Mouse (Mus musculus): ENCODE measurements around the gene Ccni. TPM values are rescaled to one million over a fixed set of nuclear protein-coding genes. Genes with fewer than 3 reads are reported as not detected.

Gene Ccni
- polyA plus RNA-seq, 1 experiment from 2014 or later, result 161 TPM

DNA sequence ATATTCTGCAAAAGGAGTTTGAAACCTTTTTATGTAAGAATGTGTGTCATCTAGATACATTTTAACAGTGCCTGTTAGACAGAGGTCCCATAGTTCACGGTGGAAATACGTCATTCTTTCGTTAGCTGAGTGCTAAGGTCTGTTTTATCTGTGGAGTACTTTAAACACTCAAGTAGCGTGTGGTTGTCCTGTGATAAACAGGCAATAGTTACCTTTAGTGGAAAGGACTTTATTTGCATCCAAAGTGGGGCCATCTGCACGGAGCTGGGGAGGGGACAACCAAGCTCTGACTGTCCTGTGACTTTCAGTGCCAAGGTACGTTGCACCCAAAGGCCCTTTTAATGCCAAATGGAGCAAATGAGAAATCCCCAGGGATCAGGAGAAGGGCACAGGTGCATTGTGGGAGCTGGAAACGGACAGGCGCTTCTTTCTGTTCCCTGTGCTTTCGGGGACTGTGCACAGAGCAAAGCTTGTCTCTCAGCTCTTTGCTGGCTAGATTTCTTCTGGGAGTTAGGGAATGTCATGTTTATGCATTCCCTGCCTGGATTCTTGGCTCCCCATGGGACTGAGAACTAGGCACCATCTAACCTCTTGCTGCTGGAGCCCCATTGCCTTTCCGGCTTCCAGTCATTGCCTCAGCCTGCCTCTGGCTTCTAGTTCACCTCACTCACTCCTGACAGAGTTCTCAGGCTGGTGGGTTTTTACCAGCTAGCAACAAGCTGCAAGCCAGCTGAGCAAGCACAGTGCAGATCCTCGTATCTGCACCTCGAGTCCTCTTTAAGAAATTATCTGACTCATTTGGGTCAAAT lies 56.1 kb downstream of the Ccni start:
- ATAC-seq (ENCODE audit: low FRiP score), result no peak
- H3K4me2 ChIP-seq (replicated peaks), result no peak overlapping the region
- H3K27me3 ChIP-seq, result no peaks in the 10 kb centered on the region
- no peak overlapping the region for H3K27ac ChIP-seq
- H3K36me3 ChIP-seq, result peaks cover 33% of the 10 kb centered on the region
- WGBS, result 80% methylated on average over 12 of the region's 12 CpGs
- H3K9me3 ChIP-seq (replicated peaks), result no peaks in the 10 kb centered on the region
- no peak overlapping the region for H3K4me3 ChIP-seq
- peaks cover 25% of the 10 kb centered on the region for H3K4me1 ChIP-seq
- no peak overlapping the region for H3K9ac ChIP-seq

GRCm38 (mm10) chr5:93145504-93145903 lies 60.8 kb downstream of the Ccni start:
- peaks cover 54% of the 10 kb centered on the region for H3K36me3 ChIP-seq
- H3K9ac ChIP-seq, result no peak overlapping the region
- H3K4me3 ChIP-seq, result no peak overlapping the region
- no peak overlapping the region for H3K4me2 ChIP-seq (replicated peaks)
- H3K27ac ChIP-seq, result no peak overlapping the region
- H3K4me1 ChIP-seq, result peaks cover 24% of the 10 kb centered on the region
- no peaks in the 10 kb centered on the region for H3K9me3 ChIP-seq (replicated peaks)
- ATAC-seq (ENCODE audit: low FRiP score), result no peak
- H3K27me3 ChIP-seq, result no peaks in the 10 kb centered on the region
- 73% methylated on average over 6 of the region's 6 CpGs for WGBS

- H3K27ac ChIP-seq, result no peak overlapping the region
- ATAC-seq (ENCODE audit: low FRiP score), result no peak
- H3K4me2 ChIP-seq (replicated peaks), result no peak overlapping the region
- H3K4me3 ChIP-seq, result no peak overlapping the region
- no peaks in the 10 kb centered on the region for H3K9me3 ChIP-seq (replicated peaks)
- H3K36me3 ChIP-seq, result peaks cover 49% of the 10 kb centered on the region
- no peaks in the 10 kb centered on the region for H3K27me3 ChIP-seq
- H3K4me1 ChIP-seq, result peaks cover 20% of the 10 kb centered on the region
- H3K9ac ChIP-seq, result no peak overlapping the region
- WGBS, result 35% methylated on average over 5 of the region's 5 CpGs
These were observed 61.4 kb downstream of the Ccni start for GRCm38 (mm10) chr5:93144874-93145273.

DNA sequence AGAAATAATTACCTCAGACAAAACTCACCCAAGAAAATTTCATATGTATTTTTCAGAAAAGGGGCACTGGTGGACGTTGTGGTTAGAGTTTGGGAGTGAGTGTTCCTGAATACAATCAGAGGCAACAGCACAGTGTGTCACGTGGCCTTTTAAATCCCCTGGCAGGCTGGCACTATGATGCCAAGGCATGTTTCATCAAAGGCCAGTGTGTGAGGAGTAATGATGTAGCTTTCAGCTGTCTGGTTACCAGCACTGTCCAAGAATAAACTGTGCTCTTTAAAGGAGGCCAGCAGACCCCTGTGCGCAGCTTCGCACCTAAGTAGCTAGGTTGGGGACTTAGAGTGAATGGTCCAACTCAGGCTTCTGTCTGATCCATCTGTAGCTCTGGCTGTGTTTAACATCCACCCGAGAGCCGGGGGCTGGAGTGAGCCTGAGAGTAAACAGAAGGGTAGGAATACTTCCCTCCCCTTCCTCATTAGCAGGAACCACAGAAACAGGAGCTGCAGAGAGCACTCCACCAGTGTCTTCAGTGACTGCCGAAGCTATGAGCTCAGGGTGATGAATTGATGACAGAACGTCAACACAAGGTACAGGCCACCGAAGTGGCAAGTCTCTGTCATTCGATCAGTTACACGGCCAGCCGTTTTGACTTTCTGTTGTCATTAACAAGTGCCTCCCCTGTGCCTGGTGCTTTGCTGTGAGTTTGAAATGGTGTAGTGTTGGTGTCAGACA lies 62.8 kb downstream of the Ccni start:
- Histone ChIP-seq H3K27me3 (no peaks in the 10 kb centered on the region), H3K4me2 (replicated peaks) (no peak overlapping the region), H3K4me1 (peaks cover 17% of the 10 kb centered on the region), H3K9me3 (replicated peaks) (no peaks in the 10 kb centered on the region), H3K36me3 (peaks cover 50% of the 10 kb centered on the region), H3K27ac (no peak overlapping the region), H3K9ac (no peak overlapping the region), H3K4me3 (no peak overlapping the region)
- no peak for ATAC-seq (ENCODE audit: low FRiP score)
- 66% methylated on average over 12 of the region's 12 CpGs for WGBS

DNA sequence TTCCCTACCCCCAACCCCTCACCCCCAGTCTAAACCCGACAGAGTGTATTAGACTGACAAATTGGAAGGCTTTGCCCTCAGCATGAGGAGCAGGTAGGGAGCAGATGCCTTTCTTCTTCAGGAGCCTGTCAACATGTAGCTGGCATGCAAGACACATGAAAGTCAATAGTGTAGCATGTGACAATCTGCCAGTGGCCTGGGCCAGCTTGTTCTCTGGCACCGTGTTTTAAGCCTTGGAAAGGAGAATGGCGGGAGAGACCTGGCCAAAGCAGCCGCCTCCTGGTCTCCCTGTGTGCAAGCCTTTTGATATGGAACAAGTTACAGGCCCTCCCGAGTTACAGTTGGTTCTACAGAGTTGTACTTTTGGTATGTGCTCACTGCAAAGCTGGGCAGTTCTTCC lies 65.5 kb downstream of the Ccni start:
- H3K27ac ChIP-seq, result no peak overlapping the region
- no peak overlapping the region for H3K4me3 ChIP-seq
- no peaks in the 10 kb centered on the region for H3K27me3 ChIP-seq
- no peak for ATAC-seq (ENCODE audit: low FRiP score)
- H3K4me1 ChIP-seq, result peaks cover 18% of the 10 kb centered on the region
- H3K36me3 ChIP-seq, result peaks cover 38% of the 10 kb centered on the region
- no peak overlapping the region for H3K4me2 ChIP-seq (replicated peaks)
- no peak overlapping the region for H3K9ac ChIP-seq
- no peaks in the 10 kb centered on the region for H3K9me3 ChIP-seq (replicated peaks)
- WGBS, result 90% methylated on average over 5 of the region's 5 CpGs

- 96% methylated on average over 9 of the region's 9 CpGs for WGBS
- H3K36me3 ChIP-seq, result peaks cover 38% of the 10 kb centered on the region
- no peak overlapping the region for H3K4me3 ChIP-seq
- no peak overlapping the region for H3K9ac ChIP-seq
- no peaks in the 10 kb centered on the region for H3K9me3 ChIP-seq (replicated peaks)
- ATAC-seq (ENCODE audit: low FRiP score), result no peak
- no peak overlapping the region for H3K27ac ChIP-seq
- H3K4me2 ChIP-seq (replicated peaks), result no peak overlapping the region
- H3K4me1 ChIP-seq, result peaks cover 11% of the 10 kb centered on the region
- no peaks in the 10 kb centered on the region for H3K27me3 ChIP-seq
These were observed 66.9 kb downstream of the Ccni start for GRCm38 (mm10) chr5:93139350-93139749.

DNA sequence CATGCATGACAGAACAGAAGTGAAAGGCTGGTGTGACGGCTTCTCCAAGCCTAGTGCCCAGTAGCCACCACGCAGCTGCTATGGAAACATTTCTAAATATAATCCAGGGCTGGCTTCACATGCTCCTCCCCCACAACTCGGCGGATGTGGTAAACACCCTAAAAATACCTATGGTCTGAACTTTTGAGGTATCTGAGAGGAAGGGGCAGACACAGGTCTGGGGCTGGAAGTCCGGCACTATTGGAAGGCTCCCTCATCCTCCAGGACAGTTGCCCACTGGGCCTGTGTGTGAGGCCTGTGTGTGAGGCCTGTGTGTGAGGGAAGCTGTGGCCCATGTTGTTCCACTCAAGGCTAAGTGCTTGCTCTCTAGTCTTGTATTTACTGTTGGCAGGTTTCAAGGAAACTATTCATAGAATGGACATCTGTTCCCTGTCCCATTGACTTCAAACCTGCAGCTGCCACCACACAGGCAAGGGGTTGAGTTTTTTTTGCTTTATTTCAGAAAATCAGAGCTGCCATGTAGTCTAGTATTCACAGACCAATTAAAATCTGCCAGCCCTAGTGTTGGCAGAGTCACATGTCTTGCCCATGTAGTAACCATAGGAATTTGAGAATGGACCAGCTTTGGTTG lies 69.2 kb downstream of the Ccni start:
- ATAC-seq (ENCODE audit: low FRiP score), result 0 out of 2 replicates have a peak, but pooled peaks have one; percentile 17
- 69% methylated on average over 5 of the region's 5 CpGs for WGBS

GRCm38 (mm10) chr5:93135368-93136107 lies 70.8 kb downstream of the Ccni start:
- 89% methylated on average over 10 of the region's 10 CpGs for WGBS

More for the DNA sequence above, 69.2 kb downstream of the Ccni start:
- H3K27ac ChIP-seq, result peak overlapping the region; percentile 58; the same call in 1 of the 2 replicates
- no peaks in the 10 kb centered on the region for H3K9me3 ChIP-seq (replicated peaks)
- H3K9ac ChIP-seq, result no peak overlapping the region
- no peaks in the 10 kb centered on the region for H3K27me3 ChIP-seq
- H3K4me1 ChIP-seq, result peaks cover 34% of the 10 kb centered on the region
- no peak overlapping the region for H3K4me2 ChIP-seq (replicated peaks)
- H3K36me3 ChIP-seq, result peaks cover 23% of the 10 kb centered on the region
- no peak overlapping the region for H3K4me3 ChIP-seq

GRCm38 (mm10) chr5:93133445-93134244 lies 72.7 kb downstream of the Ccni start:
- WGBS, result 23% methylated on average over 10 of the region's 10 CpGs
- ATAC-seq (ENCODE audit: low FRiP score), result peak; percentile 36; the same call in 1 of the 2 replicates

More at GRCm38 (mm10) chr5:93135368-93136107, 70.8 kb downstream of the Ccni start:
- Histone ChIP-seq H3K4me3 (no peak overlapping the region), H3K4me2 (replicated peaks) (no peak overlapping the region), H3K4me1 (peaks cover 49% of the 10 kb centered on the region), H3K9ac (no peak overlapping the region), H3K9me3 (replicated peaks) (no peaks in the 10 kb centered on the region), H3K27me3 (no peaks in the 10 kb centered on the region), H3K36me3 (peaks cover 8% of the 10 kb centered on the region; the same call in 1 of the 2 replicates), H3K27ac (no peak overlapping the region)
- ATAC-seq (ENCODE audit: low FRiP score), result no peak

More at GRCm38 (mm10) chr5:93133445-93134244, 72.7 kb downstream of the Ccni start:
- no peaks in the 10 kb centered on the region for H3K27me3 ChIP-seq
- no peaks in the 10 kb centered on the region for H3K36me3 ChIP-seq
- H3K4me1 ChIP-seq, result peaks cover 68% of the 10 kb centered on the region
- peak overlapping the region; percentile 15 for H3K4me2 ChIP-seq (replicated peaks)
- no peaks in the 10 kb centered on the region for H3K9me3 ChIP-seq (replicated peaks)
- H3K4me3 ChIP-seq, result no peak overlapping the region
- H3K9ac ChIP-seq, result no peak overlapping the region
- H3K27ac ChIP-seq, result peak overlapping the region; percentile 62

All from hindbrain, embryonic 12.5 days (tissue).